Mouse (Mus musculus) spleen, adult 2 months (tissue): ENCODE measurements at regions not wholly inside any gene's neighbourhood (a gene's known extent, or its start where the extent isn't known, plus 50 kb on each side); places are given as distances from the start of the nearest gene placed in this dataset.

Experiments
- CTCF ChIP-seq: fragments of 200-500 bp; IDR thresholded peaks from 2 replicates; pipeline ENCODE4 v1.5.1; 2011; ENCODE audit warnings: mild to moderate bottlenecking, inconsistent platforms; ENCODE audit not compliant: insufficient read depth, insufficient read length, insufficient replicate concordance; ENCODE audit errors: extremely low read depth
- POLR2A ChIP-seq: fragments of 200-500 bp; IDR thresholded peaks from 2 replicates; pipeline ENCODE4 v1.6.1; 2011; ENCODE audit warnings: low read depth, low read length, inconsistent platforms

DNA sequence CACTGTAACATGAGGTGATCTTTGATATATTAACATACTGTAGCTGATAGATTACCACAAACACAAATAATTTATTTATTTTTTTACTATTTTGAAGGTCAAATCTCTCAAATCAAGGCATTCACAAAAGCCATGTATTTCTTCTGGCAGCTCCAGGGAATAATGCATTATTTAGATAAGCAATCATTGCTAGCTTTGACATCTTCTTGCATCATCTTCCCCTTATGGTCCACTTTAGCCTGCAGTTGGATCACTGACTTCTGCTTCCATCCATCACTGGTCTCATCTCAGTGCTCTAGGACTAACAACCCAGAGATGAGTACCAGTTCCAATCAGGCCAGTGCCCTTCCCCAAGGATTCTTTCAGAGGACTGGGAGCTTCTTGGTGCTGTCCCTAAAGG is 95.3 kb upstream of the Actbl2 start:
- TF ChIP-seq CTCF (no peak), POLR2A (no peak)
